Mouse (Mus musculus) erythroblast, adult 5-6 weeks (primary cell): ENCODE measurements at regions not wholly inside any gene's neighbourhood (a gene's known extent, or its start where the extent isn't known, plus 50 kb on each side); places are given as distances from the start of the nearest gene placed in this dataset.

Experiments used
- ATAC-seq: replicated peaks from 2 replicates; pipeline ENCODE4 v1.8.0; 2016; ENCODE audit warnings: moderate number of reproducible peaks, mild to moderate bottlenecking, moderate TSS enrichment, inconsistent platforms; ENCODE audit not compliant: poor library complexity, low FRiP score, severe bottlenecking

GRCm38 (mm10) chr14:48046831-48047230, 73.8 kb upstream of the Peli2 start:
- ATAC-seq: no peak

GRCm38 (mm10) chr14:48049698-48050459, 70.7 kb upstream of the Peli2 start:
- no peak for ATAC-seq

- no peak for ATAC-seq
Measured at GRCm38 (mm10) chr14:48050460-48050760, 70.2 kb upstream of the Peli2 start.

GRCm38 (mm10) chr14:48051971-48052370, 68.7 kb upstream of the Peli2 start:
- ATAC-seq: no peak

- no peak for ATAC-seq
Measured at GRCm38 (mm10) chr14:48052405-48052804, 68.2 kb upstream of the Peli2 start.

- no peak for ATAC-seq
Measured at GRCm38 (mm10) chr14:48053151-48053550, 67.5 kb upstream of the Peli2 start.

- no peak for ATAC-seq
Measured at GRCm38 (mm10) chr14:48054719-48055118, 65.9 kb upstream of the Peli2 start.

GRCm38 (mm10) chr14:48055861-48056260, 64.8 kb upstream of the Peli2 start:
- no peak for ATAC-seq

GRCm38 (mm10) chr14:48058234-48058868, 62.3 kb upstream of the Peli2 start:
- no peak for ATAC-seq

- ATAC-seq: no peak
Measured at GRCm38 (mm10) chr14:48059664-48060455, 60.8 kb upstream of the Peli2 start.

- no peak for ATAC-seq
Measured at GRCm38 (mm10) chr14:48068641-48069040, 52.0 kb upstream of the Peli2 start.
